Mouse (Mus musculus) forebrain, postnatal 0 days (tissue): ENCODE data around the gene Optc. TPM values are rescaled to one million over a fixed set of nuclear protein-coding genes. Genes with fewer than 3 reads are reported as not detected.
A peak's percentile ranks its signal among the peaks of the same experiment; 100 is the strongest.

Experiments
- ATAC-seq: fragments of 200-750 bp; cut with Nextera tagmentation; 2 replicates; pipeline ENCODE4 v1.8.0; 2017; ENCODE audit warnings: mild to moderate bottlenecking, moderate library complexity
- DNase-seq: peaks from one replicate; pipeline ENCODE4 v3.0.0-alpha.2; 2015
- H3K27ac ChIP-seq: fragments of 300-500 bp; sonication (generic); 2 replicates; pipeline ENCODE4 v1.5.1; 2014; ENCODE audit warnings: low read depth, mild to moderate bottlenecking, antibody characterized with exemption, low read length, moderate library complexity, mixed read lengths
- H3K27me3 ChIP-seq: fragments of 300-500 bp; sonication (generic); 2 replicates; pipeline ENCODE4 v1.6.1; 2014; ENCODE audit warnings: mild to moderate bottlenecking, low read length, mixed read lengths; ENCODE audit not compliant: insufficient read depth
- H3K36me3 ChIP-seq: fragments of 300-500 bp; sonication (generic); 2 replicates; pipeline ENCODE4 v1.6.1; 2014; ENCODE audit warnings: mild to moderate bottlenecking, moderate library complexity; ENCODE audit not compliant: insufficient read depth
- H3K4me1 ChIP-seq: fragments of 300-500 bp; sonication (generic); 2 replicates; pipeline ENCODE4 v1.6.1; 2014; ENCODE audit warnings: antibody characterized with exemption; ENCODE audit not compliant: insufficient read depth
- H3K4me2 ChIP-seq: fragments of 300-500 bp; sonication (generic); 2 replicates; pipeline ENCODE4 v1.6.1; 2014; ENCODE audit warnings: low read depth, mild to moderate bottlenecking, moderate library complexity
- H3K4me3 ChIP-seq: fragments of 300-500 bp; sonication (generic); 2 replicates; pipeline ENCODE4 v1.5.1; 2014; ENCODE audit warnings: low read depth, low read length, mixed read lengths
- H3K9ac ChIP-seq: fragments of 300-500 bp; sonication (generic); 2 replicates; pipeline ENCODE4 v1.6.1; 2014; ENCODE audit warnings: mild to moderate bottlenecking
- H3K9me3 ChIP-seq: fragments of 300-500 bp; sonication (generic); 2 replicates; pipeline ENCODE4 v1.6.1; 2016; ENCODE audit warnings: low read length
- CTCF ChIP-seq: sonication (generic); IDR thresholded peaks from 2 replicates; pipeline ENCODE4 v1.5.1; 2016; ENCODE audit warnings: antibody characterized with exemption, control low read depth, low read depth
- WGBS: fragments of 180-500 bp; shearing (Covaris S2); extraction: QIAGEN DNeasy Blood & Tissue Kit; methylation state at CpG from one replicate; pipeline ENCODE4 v1.1.7; 2014; 5-methylcytosine and 5-hydroxymethylcytosine counted together
- polyA plus RNA-seq: library from polyadenylated mRNA; unstranded; fragments of >200 nt; fragmentation: Nextera tagmentation; extraction: Ambion mirVana; gene quantifications from 2 replicates; pipeline ENCODE4 v1.2.1, GENCODE M21; 2015
- total RNA-seq: library from RNA; depleted of rRNA; stranded (reverse); fragments of >200 nt; gene quantifications from 2 replicates; pipeline ENCODE4 v1.2.3, GENCODE M21; 2014

Optc gene
- total and polyA plus RNA-seq, 2 experiments from 2014 or later = 2.4 to 5.1 TPM

GRCm38 (mm10) chr1:133910108-133910507 is 2.3 kb upstream of the Optc start:
- H3K4me3 ChIP-seq = no peak overlapping the region
- no peaks in the 10 kb centered on the region for H3K36me3 ChIP-seq
- DNase-seq (no peak), ATAC-seq (no peak)
- H3K9me3 ChIP-seq = no peaks in the 10 kb centered on the region
- H3K4me1 ChIP-seq = peaks cover 17% of the 10 kb centered on the region
- no peak overlapping the region for H3K9ac ChIP-seq
- 80% methylated on average over 7 of the region's 7 CpGs for WGBS
- no peak overlapping the region for H3K27ac ChIP-seq
- no peak for TF ChIP-seq CTCF
- H3K27me3 ChIP-seq = peaks cover 4% of the 10 kb centered on the region; the same call in 1 of the 2 replicates
- no peak overlapping the region for H3K4me2 ChIP-seq

DNA sequence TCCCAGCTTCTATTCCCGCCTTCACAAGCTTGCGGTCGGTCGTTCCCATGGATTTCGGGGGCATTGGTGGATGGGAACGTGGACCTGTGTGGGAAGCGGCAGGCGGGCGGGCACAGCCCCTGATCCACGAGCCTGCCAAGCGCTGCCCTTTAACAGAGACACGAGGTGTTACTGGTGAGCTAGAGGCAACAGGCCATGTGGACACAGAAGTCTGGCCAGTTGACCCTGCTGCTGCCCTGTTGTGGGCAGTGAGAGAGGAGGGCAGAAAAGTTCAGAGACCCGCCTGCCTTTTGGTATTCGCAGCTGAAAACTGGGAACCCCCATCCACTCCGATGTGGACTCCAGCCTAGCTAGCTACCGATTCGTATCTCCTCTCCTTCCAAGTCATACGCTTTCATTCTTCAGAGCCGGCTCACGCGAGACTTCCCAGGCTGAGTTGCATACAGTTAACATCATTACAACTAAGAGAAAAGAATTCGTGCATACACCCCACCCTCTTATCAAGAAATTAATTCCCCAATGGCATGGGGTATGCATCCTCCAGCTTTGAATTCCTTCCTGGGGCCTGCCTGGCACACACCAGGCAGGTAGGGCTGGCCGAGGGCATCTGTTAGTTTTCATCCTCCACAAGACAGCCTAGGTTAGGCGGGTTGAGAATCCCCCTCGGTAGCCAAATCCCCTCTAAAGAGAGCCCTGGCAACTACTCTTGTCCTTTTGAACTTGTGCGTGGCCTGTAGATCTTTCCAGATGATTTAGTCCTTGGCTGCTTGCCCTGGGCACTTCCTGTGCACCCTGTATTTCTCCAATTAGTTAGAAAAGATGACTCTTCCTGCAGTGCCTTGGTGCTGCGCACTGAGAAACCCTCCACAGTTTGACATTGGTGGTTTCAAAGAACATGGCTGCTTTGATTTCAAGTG is 1.1 kb upstream of the Optc start:
- peak overlapping the region; percentile 96 for H3K4me2 ChIP-seq
- peak overlapping the region; percentile 42 for H3K4me3 ChIP-seq
- peak overlapping the region; percentile 88 for H3K27ac ChIP-seq
- H3K9ac ChIP-seq = peak overlapping the region; percentile 68
- no peaks in the 10 kb centered on the region for H3K9me3 ChIP-seq
- ATAC-seq (peak; percentile 75), DNase-seq (peak; percentile 85)
- H3K36me3 ChIP-seq = no peaks in the 10 kb centered on the region
- WGBS = 5% methylated on average over 27 of the region's 27 CpGs
- peaks cover 17% of the 10 kb centered on the region for H3K4me1 ChIP-seq
- peaks cover 4% of the 10 kb centered on the region; the same call in 1 of the 2 replicates for H3K27me3 ChIP-seq
- no peak for TF ChIP-seq CTCF

- Histone ChIP-seq H3K36me3 (no peaks in the 10 kb centered on the region), H3K9ac (no peak overlapping the region), H3K4me3 (no peak overlapping the region), H3K9me3 (no peaks in the 10 kb centered on the region), H3K4me2 (no peak overlapping the region), H3K4me1 (peaks cover 17% of the 10 kb centered on the region), H3K27ac (no peak overlapping the region), H3K27me3 (peaks cover 4% of the 10 kb centered on the region; the same call in 1 of the 2 replicates)
- ATAC-seq (no peak), DNase-seq (no peak)
- WGBS = 31% methylated on average over 12 of the region's 12 CpGs
- TF ChIP-seq CTCF = no peak
Measured at GRCm38 (mm10) chr1:133906420-133906819, 1.4 kb downstream of the Optc start.

DNA sequence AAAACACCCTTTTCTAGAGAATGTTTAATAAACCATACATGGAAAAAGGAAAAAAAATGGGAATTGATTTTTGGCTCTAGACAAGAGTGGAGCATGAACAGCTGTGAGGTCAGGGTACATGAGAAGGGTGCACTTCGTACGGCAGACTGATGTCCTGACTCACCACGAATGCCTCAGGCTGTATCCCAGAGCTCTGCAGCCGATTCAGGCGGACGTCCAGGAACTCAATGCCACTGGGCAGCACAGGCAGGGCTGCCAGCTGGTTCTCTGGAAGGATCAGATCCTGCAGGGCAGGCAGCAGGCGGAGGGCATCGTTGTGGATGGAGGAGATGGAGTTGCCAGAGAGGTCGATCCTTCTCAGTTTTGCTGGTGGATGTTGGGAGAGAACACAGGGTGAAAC is 7.0 kb downstream of the Optc start:
- Histone ChIP-seq H3K4me1 (no peaks in the 10 kb centered on the region), H3K36me3 (no peaks in the 10 kb centered on the region), H3K9ac (no peak overlapping the region), H3K4me2 (no peak overlapping the region), H3K27me3 (no peaks in the 10 kb centered on the region), H3K4me3 (no peak overlapping the region), H3K9me3 (no peaks in the 10 kb centered on the region), H3K27ac (no peak overlapping the region)
- no peak for TF ChIP-seq CTCF
- DNase-seq (no peak), ATAC-seq (no peak)
- WGBS = 68% methylated on average over 9 of the region's 9 CpGs

GRCm38 (mm10) chr1:133899043-133899542 is 8.7 kb downstream of the Optc start:
- no peaks in the 10 kb centered on the region for H3K9me3 ChIP-seq
- no peaks in the 10 kb centered on the region for H3K36me3 ChIP-seq
- no peak overlapping the region for H3K4me3 ChIP-seq
- H3K4me1 ChIP-seq = no peaks in the 10 kb centered on the region
- H3K9ac ChIP-seq = no peak overlapping the region
- DNase-seq (no peak), ATAC-seq (no peak)
- TF ChIP-seq CTCF = no peak
- WGBS = 72% methylated on average over 9 of the region's 9 CpGs
- no peaks in the 10 kb centered on the region for H3K27me3 ChIP-seq
- no peak overlapping the region for H3K27ac ChIP-seq
- no peak overlapping the region for H3K4me2 ChIP-seq

GRCm38 (mm10) chr1:133897293-133897692 is 10.5 kb downstream of the Optc start:
- no peaks in the 10 kb centered on the region for H3K9me3 ChIP-seq
- H3K36me3 ChIP-seq = no peaks in the 10 kb centered on the region
- TF ChIP-seq CTCF = no peak
- ATAC-seq (no peak), DNase-seq (no peak)
- no peak overlapping the region for H3K4me3 ChIP-seq
- H3K27me3 ChIP-seq = no peaks in the 10 kb centered on the region
- H3K4me2 ChIP-seq = no peak overlapping the region
- 69% methylated on average over 6 of the region's 6 CpGs for WGBS
- no peak overlapping the region for H3K27ac ChIP-seq
- no peak overlapping the region for H3K9ac ChIP-seq
- no peaks in the 10 kb centered on the region for H3K4me1 ChIP-seq

DNA sequence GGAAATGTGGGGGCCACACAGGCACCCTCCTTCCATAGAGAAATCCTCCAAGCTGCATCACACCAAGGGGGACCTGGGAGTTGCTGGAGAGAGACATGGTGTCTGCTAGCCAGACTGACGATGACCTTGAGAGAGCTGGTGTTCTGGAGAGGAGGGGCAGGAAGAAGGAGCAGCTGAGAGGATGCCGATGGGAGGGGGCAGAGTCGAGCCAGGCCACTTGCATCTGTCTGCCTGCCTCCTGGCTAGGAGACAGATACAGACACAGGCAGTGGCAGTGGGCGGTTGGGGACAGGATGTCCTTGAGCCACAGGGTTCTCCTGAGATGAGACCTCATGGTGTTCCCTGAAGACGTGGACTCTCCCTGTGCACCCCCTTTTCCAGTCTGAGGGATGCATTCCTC is 16.3 kb downstream of the Optc start:
- DNase-seq = no peak
- H3K9me3 ChIP-seq = no peaks in the 10 kb centered on the region
- ATAC-seq = no peak
- H3K9ac ChIP-seq = no peak overlapping the region
- peaks cover 4% of the 10 kb centered on the region for H3K4me1 ChIP-seq
- no peak overlapping the region for H3K4me2 ChIP-seq
- no peaks in the 10 kb centered on the region for H3K36me3 ChIP-seq
- H3K27ac ChIP-seq = no peak overlapping the region
- TF ChIP-seq CTCF = no peak
- H3K27me3 ChIP-seq = no peaks in the 10 kb centered on the region
- no peak overlapping the region for H3K4me3 ChIP-seq
- 34% methylated on average over 5 of the region's 5 CpGs for WGBS
